Mouse (Mus musculus) liver, adult 10 weeks (tissue): ENCODE results near the gene Dnajc22. TPM values are rescaled to one million over a fixed set of nuclear protein-coding genes. Genes with fewer than 3 reads are reported as not detected.

ENCODE experiments used
- polyA plus RNA-seq: library from polyadenylated mRNA; stranded (reverse); fragments of 350-450 nt; fragmentation: Illumina TruSeq; extraction: RNeasy Lipid Tissue Mini Kit (QIAGEN cat#74804); gene quantifications from one replicate; pipeline ENCODE4 v1.2.3, GENCODE M21; 2014; ENCODE audit warnings: low read depth, low replicate concordance

Dnajc22 gene
- 26.7 TPM for polyA plus RNA-seq

DNA sequence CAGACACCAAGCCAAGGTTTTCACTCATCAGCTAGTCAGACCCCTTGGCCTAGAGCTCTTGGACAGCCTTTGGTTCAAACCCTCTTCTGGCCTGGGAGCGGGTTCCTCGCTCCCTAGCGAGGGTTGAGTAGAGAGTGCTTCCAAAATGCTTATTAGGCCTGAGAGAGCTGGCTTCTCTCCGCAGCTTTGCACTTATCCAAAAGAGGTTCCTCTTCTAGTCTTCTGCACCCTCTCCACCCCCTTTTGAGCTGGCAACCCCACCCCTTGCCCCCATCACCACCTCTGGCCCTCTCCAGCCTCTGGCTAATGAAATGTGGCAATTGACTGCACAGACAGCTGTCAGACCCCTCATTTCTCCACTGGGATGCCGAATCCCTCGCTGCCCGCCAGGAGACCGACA lies at the start of gene Dnajc22:
TSS of gene Dnajc22 (plus strand) at position 301 of the 400 bp plus-strand sequence.

GRCm38 (mm10) chr15:99055040-99055439 lies 37.9 kb upstream of the Dnajc22 start, which contains the start of gene Prph:
TSS of gene Prph (plus strand) at chr15:99055174.

GRCm38 (mm10) chr15:99074019-99074599 lies 18.9 kb upstream of the Dnajc22 start, which contains the start of gene Troap:
TSS of gene Troap (plus strand) at chr15:99074575.

GRCm38 (mm10) chr15:99087253-99088075 lies 5.5 kb upstream of the Dnajc22 start, which contains the start of gene C1ql4:
TSS of gene C1ql4 (minus strand) at chr15:99087817.

GRCm38 (mm10) chr15:99125711-99126080 lies 32.7 kb downstream of the Dnajc22 start, which contains the start of gene Spats2:
TSS of gene Spats2 (plus strand) at chr15:99125916.

Other genes starting within 250 kb of the Dnajc22 start
- 2.6 TPM for gene Kmt2d, start 222.0 kb upstream of the Dnajc22 start, polyA plus RNA-seq
- not detected for gene Rhebl1, start 198.6 kb upstream of the Dnajc22 start, polyA plus RNA-seq
- gene Dhh, start 194.6 kb upstream of the Dnajc22 start, polyA plus RNA-seq = not detected
- gene Lmbr1l, start 174.9 kb upstream of the Dnajc22 start, polyA plus RNA-seq = 3.3 TPM
- gene Tuba1b, start 158.6 kb upstream of the Dnajc22 start, polyA plus RNA-seq = 10.7 TPM
- gene Gm49450, start 139.6 kb upstream of the Dnajc22 start, polyA plus RNA-seq = not detected
- gene Tuba1a, start 139.5 kb upstream of the Dnajc22 start, polyA plus RNA-seq = 2.5 TPM
- 23.2 TPM for gene Tuba1c, start 63.3 kb upstream of the Dnajc22 start, polyA plus RNA-seq
- not detected for gene Prph, start 38.0 kb upstream of the Dnajc22 start, polyA plus RNA-seq
- gene Troap, start 18.6 kb upstream of the Dnajc22 start, polyA plus RNA-seq = not detected
- gene C1ql4, start 5.4 kb upstream of the Dnajc22 start, polyA plus RNA-seq = not detected
- 4.0 TPM for gene Spats2, start 32.7 kb downstream of the Dnajc22 start, polyA plus RNA-seq
- gene Kcnh3, start 131.7 kb downstream of the Dnajc22 start, polyA plus RNA-seq = not detected
- gene Mcrs1, start 158.8 kb downstream of the Dnajc22 start, polyA plus RNA-seq = 0.93 TPM
- gene Prpf40b, start 201.9 kb downstream of the Dnajc22 start, polyA plus RNA-seq = 3.4 TPM
- gene Fam186b, start 202.7 kb downstream of the Dnajc22 start, polyA plus RNA-seq = not detected